Mouse (Mus musculus) liver, adult 2 months (tissue): Measurements from ENCODE around the gene Uri1.

Source experiments
- CTCF ChIP-seq: fragments of 200-500 bp; IDR thresholded peaks from 2 replicates; pipeline ENCODE4 v1.5.1; 2011; ENCODE audit warnings: low read depth, low read length, control low read depth
- POLR2A ChIP-seq: fragments of 200-500 bp; IDR thresholded peaks from 2 replicates; pipeline ENCODE4 v1.6.1; 2011; ENCODE audit warnings: low read length, control low read depth; ENCODE audit not compliant: insufficient read depth; ENCODE audit errors: extremely low read depth

- TF ChIP-seq CTCF (no peak), POLR2A (no peak)
Measured at GRCm38 (mm10) chr7:37935786-37936185, 87.6 kb downstream of the Uri1 start.
